Mouse (Mus musculus) retina, postnatal 1 day (tissue): ENCODE measurements at regions not wholly inside any gene's neighbourhood (a gene's known extent, or its start where the extent isn't known, plus 50 kb on each side); places are given as distances from the start of the nearest gene placed in this dataset.

ENCODE experiments used
- DNase-seq: peaks from one replicate; pipeline ENCODE4 v3.0.0-alpha.2; 2012

DNA sequence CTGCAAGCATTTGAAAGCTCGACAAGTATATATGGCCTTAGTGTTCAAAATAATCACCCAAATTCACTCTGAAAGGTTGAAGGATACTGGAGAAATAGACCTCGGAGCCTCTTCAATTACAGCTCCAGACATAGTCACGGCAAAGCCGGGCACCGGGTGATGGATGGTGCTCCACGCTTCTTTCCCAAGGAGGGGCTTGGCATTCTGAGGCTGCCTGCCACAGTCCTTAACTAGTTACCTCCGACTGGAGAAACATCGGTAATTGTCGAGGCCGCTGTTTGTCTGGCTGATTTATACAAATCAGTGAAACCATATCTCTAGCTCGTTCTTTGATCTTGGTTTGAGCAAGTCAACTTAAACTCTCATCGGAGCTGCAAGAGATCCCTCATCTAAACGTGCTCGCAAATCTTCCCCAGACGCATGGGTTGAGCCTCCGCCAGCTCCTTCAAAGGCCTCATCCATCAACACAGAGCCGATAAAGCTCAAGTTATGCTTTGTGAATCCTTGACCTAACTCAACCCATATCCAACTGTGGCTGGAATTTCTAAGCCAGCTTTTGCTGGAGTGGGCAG, 145.4 kb upstream of the Stx16 start:
- no peak for DNase-seq

DNA sequence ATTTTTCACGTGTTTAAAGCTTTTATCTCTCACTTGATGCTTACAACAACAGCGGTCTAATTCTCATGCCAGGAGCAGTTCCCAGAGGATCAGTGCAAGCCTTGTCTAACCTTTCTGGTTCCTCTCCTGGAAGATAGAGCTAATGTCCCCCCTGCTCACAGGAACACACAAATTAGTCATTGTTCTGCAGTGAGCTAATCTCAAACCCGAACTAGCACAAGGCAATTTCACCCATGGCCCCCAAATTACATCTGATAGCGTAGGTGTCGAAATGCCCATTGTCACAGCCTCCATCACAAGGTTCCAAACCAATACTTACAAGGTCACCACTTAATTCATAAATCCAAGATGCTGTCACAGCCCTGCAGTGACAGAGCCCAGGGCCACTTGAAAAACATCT, 140.4 kb upstream of the Stx16 start:
- no peak for DNase-seq

DNA sequence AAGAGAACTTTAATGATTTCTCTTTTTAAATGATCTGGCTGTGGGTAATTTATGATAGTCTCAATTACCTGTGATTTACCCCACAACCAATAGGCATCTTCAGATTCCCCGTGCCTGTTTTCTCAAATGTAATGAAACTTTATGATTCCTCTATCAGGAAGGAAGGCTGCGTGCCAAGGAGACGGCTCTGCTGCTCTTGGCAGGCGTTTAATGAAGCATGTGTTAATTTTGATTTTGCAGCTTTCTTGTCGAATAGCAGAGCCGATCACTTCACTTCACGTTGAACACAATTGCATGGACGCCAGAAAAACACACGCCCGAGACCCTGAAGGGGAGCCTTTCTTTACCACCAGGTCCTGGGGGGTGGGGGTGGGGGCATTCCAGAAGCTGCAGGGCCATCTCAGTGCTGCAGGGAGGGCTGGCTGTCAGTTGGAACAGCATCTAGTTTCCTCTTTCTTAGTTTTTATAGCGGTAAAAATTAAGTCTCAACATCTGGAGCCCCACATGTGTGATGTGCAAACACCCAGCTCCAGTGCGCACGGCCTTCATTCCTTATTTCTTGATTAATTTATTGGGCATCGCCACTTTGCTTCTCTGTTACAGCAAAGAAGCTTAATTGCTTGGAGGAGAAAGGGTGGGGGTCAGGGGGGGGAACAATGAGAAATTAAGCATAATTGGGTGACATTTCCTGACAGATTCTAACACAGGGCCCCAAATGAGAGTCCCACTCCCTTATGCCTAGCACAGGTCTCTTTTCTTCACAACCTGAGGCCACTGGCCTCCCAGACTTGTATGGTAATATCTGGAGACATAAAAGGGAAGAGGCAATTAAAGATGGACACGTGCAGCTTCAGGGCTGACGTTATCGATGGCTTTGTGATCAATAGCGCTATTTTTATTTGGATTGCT, 138.3 kb upstream of the Stx16 start:
- DNase-seq = peak; percentile 42

DNA sequence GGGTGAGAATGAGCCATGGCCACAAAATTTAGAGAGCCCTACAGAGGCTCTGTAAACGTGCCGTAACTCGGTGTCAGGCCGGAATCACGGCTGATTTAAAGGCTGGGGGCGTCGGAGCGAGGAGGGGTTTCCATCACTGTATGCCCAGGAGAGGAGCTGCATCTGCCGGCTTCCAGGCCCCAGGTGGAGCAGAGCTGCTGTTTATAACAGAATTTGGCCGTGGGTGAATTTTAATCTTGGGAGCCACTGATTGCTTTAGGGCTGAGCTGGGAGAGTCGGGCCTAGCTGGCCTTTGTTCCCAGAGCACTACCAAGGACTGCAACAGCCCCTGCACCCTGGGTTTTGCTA, 137.7 kb upstream of the Stx16 start:
- DNase-seq = peak; percentile 23

DNA sequence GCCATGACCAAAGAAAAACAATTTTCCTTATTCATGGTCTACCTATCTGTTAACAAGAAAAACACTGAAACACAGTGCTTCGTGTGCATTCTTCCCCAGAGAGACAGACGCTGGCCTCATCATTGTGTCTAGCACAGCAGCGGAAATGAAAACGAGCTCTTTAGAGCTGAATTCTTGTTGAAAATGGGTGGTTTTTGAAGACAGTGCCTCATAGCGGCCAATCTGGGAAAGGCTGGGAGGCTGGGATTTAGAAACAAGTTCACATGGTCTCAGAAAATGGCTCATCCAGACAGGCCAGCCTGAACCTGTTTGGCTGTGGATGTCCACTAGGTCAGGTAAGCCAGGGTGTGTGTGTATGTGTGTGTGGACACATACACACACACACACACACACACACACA, 130.7 kb upstream of the Stx16 start:
- DNase-seq = no peak

DNA sequence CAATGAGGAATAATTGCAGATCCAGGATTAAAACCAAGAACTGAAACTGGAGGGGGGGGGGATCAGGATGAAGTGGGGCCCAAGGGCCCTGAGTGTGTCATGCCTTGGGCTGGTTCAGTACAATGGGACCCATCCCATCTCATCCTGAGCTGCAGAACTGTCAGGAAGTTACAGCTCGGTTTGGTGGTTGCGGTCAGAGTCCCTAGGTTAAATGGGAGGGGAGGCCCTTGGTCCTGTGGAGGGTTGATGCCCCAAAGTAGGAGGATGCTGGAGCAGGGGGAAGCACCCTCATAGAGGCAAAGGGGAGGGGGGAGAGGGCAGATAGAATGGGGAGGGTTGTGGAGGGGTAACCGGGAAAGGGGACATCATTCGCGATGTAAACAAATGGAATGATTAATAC, 127.5 kb upstream of the Stx16 start:
- DNase-seq = no peak

DNA sequence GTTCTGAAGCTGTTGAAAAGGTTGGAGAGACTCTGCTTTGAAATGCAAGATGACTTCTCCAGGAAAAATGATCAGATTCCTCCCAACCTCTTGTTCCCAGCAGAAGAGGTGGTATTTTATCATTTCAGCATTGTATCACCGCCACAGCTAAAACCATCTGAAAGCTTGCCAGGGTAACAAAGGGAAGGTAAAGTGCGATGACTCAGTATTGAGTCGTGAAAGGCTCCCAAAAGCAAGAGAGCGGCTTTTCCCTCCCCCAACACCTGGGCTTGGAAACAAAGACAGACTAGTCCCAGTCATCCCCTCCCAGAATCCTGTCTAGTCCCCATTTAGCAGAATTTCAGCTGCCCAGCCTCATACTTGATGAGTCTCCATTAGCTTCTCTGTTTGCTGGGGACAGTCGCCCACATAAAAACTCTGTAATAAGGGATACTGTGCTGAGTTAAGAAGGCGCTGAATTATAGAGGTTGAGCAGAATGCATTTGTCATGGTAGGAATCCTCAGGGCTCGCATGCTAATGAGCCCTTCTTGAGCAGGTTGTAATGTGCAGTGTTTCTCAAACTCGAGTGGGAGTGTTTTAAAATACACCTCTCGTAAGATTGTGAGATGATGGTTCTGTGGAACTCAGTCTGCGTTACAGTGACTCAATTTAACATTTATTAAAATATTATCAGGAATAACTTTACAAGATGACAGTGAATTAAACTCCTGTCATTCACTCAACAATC, 125.8 kb upstream of the Stx16 start:
- DNase-seq = no peak

DNA sequence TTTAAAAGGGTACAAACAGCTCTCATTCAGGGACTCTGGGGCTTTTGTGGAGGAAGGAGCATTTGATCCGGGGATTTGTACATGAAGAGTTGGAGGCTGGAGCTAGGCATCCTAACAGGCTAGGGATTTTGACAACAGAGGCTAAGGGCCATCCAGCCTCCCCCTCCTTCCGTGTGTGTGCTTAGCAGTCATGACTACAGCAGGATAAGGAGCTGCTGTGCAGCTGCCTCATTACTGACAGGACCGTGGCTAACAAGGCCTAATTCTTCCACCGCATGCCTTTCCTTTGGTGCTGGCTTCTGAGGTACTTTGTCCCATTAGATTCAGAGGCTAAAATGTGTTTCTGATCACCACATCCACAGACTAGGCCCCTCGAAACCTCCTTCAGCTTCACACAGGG, 110.0 kb upstream of the Stx16 start:
- DNase-seq = peak; percentile 15

DNA sequence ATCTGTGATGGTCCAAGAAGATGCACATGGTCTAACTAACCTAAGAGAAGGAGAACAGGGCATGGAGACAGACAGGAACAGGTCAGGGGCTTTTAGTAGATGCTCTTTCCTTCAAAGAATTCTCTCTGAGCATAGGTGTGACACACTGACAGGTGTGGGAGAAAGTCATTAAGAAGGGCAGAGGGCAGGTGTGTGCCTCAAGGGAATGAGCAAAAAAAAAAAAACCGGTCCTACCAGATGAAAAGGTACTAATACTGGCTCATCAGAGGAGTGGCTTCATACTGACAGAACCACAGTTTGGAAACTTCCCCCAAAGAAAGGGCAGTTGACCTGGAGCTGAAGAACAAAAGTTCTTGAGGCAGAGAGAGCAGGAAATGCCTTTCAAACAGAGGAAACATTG, 105.3 kb upstream of the Stx16 start:
- DNase-seq = no peak

DNA sequence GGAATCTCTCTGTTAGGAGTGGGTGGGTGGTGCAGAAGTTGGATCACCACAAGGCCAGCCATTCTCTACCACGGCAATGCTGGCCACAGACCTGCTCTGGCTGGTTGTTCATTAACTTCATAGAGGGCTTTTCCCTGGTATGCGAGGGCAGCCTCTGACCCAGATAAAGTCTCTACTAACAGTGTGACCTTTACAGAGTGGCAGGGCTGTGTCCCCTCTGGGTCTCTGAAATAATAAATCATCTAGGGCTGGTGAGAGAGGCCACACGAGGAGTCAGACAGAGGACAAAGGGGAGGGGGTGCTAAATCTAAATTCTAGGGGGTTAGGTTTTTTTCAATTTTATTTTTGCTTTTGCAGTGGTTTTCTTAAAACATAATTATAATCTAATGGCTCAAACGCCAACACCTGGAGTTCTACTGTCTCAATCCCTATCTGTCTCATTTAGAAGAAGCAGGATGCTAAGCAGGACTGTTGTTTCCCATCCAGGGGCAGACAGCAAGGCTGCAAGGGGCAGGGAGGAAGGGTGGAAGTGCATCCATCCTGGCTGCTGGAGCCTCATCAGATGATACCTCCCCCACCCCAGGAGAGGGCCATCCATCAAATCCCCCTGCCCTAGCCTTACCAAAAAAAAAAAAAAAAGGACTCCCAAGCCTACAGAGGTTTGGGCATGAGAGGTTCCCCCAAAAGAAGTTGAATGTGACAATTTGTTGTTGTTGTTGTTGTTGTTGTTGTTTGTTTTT, 99.6 kb upstream of the Stx16 start:
- DNase-seq = no peak

DNA sequence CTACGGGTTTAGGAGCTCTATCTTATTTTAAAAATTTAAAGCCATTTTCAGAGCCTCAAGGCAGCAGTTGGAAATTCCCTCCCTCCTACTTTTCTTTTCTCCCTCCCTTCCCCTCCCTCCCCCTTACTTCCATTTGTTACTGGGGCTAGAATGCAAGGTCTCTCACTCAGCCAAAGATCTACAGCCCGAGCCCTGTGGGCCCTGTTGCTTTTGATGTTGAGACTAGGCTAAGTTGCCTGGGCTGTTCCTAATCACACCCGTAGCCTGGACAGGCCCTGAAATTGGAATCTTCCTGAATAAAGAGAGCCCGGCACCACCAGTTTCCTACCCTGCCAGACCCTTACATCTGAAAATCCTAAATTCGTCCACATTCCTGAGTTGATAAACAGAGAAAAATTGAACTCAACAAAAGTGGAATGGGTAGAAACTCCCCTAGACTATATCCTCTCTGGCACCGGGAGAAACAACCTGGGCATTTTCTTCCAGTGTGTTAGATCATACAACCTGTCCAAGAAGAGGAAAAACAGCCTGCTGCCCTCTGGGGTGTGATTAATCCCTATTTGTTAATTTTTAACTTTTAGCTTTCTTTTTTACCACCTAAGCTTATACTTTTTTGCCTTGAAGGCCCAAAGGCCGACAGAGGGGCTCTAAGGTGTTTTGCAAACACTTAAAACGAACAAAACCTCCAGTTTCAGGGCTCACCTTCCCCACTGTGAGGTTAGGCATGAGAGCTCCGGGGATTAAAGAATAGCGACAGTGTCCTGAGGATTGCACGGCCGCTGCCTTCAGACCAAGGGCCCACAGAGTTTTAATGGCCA, 98.7 kb upstream of the Stx16 start:
- no peak for DNase-seq

DNA sequence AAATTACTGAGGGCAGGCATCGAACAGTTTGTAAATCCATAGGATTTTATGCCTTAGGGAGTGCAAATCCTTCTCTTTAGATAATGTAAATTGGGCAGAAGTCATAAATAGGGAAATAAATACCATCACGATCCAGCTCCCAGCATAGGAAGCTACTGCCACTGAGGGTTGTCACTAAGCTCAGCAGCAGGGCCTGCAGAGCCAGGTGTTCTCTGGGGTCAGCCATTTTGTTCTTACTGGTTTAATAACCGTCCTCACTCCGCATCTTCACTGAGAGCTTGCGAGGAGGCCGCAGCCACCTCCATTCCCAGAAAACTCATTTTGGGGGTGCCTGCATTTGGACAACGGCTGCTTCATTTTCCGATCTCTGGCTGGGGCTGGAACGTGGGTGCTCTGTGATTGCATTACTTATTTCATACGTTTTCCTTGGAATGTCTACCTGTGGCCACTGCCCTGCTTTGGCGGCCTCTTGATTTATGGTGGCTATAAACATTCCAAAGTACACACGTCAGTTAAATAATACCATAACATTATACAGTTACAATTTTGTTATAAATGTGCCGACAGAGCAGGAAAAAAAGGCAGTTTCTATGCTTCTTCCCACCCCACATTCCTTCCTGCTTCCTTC, 97.9 kb upstream of the Stx16 start:
- DNase-seq = no peak

DNA sequence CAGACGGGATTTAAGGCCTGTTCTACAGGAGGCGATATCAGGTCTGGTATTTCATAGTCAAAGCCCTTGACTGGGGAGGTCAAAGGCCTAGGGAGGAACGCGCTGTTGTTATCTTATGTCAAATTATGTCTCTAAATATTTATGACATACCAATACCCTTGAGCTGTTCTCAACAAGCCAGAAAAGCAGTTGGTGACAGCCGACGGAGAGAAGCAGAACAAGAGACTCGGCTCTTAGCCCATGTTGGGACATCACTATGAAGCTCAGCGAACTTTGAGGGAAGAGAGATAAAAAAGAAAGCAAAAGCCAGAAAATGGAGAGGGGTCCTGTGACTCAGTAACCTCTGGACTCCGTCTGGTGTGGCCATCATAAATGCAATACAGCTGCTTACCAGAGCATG, 95.1 kb upstream of the Stx16 start:
- no peak for DNase-seq

DNA sequence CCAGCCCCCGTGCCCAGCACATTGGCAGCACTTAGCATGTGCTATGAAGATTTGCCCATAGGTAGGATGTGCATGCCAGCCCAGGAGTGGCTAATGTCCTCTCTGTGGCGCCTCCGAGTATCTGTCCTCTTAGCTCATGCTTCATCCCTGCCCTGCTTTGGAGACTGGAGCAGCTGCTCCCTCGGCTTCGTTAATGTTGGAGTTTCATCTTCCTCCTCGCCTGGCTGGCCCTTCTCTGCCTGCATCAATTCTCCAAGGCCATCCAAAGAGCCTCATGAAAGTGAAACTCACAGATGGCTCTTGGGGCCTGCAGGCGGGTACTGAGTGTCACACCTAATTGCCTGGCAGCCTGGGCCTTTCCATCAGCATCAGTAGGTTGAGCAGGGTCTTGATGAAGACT, 88.6 kb upstream of the Stx16 start:
- no peak for DNase-seq

DNA sequence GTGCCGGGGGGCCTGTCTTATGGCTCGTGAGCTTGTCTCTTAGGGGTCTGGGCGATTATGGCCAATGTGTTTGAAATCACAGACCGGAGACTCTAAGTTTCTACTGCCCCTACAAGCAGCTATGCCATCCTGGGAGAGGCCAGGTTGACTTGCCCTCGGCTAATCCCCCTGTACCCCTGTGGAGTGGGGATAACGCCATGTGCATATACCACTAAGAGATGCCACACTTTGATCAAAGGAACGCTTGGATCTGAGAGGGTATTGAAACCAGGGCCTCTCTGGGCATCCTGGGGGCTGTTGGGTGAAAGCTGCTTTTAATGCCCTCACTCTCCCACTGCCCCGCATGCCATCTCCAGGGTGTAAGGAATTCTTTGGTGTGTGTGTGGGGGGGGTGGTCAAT, 88.2 kb upstream of the Stx16 start:
- DNase-seq = no peak

DNA sequence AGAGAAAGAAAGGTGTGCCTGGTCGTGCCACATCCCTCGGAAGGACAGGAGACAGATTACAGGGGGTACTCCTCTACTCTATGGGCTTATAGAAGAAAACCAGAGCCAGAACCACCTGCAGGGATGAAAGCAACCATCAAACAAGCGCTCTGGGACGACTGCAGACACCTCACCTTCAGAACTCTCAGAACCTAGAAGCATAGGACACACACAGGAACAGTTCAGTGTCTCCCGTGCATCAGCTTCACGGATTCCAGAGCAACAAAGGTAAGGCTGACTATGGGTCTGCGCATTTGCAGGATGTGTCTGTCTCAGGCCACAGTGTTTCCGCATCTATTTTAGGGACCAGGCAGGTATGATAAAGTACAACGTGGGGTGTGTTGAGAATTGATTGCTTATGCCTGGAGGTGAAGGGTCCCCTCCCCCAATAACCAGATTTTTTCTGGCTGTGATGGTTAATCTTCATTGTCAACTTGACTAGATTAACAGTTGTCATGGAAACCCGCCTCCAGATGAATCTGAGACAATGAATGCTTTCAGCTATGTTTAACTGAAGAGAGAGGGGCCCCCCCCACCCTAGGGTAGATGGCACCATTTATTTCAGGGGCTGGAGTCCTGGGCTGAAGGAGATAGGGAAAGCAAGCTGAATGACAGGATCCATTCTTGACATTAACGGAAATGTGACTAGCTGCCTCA, 87.3 kb upstream of the Stx16 start:
- DNase-seq = no peak

DNA sequence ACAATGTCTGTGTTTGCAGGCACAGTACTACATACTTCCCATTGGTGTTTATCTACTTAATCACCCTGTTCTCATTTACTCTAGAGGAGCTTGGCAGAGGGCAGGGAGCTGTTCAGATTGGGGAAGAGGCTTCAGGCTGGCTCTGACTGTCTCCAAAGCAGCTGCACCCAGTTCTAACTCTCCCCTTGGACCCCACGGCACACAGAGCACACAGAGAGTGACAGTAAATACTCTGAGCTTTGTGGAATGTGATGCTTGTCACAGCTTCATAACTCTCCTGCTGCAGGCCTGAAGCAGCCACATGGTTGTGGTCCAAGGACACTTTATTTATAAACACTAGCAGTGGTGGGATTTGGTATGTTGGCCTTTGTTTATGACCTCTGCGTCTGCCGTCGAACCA, 85.4 kb upstream of the Stx16 start:
- no peak for DNase-seq

DNA sequence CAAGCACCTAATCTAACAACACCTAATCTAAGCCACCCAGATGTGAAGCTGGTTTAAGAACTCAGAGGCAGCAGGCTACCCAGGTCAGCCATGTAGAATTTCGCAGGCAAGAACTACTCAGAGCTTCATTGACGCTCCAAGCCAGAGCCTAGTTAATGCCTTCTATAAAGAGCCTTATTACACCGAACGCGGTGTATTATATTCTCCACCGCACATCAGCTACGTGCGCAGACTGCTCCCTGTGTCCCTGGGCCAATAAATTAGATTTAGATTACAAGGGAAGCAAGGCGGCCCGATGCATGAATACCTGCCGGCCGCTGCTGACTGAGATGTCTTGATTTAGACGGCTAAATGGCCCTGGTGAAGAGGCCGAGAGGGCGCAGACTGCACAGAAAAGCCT, 84.7 kb upstream of the Stx16 start:
- no peak for DNase-seq

DNA sequence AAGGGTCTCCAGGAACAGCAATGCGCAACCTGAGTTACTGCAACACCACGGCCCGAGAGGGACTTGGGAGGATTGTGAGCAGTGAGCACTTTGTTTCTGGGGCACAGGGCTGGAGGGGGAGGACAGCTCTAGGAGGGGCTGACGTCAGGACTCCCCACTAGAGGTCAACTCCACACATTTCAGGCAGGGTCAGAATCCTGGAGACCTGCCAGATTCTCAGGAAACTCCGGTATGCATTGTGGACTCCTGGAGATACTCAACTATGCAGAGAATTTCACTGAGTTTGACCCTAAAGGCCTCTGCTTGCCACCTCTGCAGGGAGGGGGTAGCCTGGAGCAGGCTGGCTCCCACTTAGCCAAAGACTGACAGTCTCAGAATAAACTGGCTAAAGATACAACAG, 84.1 kb upstream of the Stx16 start:
- DNase-seq = peak; percentile 58

DNA sequence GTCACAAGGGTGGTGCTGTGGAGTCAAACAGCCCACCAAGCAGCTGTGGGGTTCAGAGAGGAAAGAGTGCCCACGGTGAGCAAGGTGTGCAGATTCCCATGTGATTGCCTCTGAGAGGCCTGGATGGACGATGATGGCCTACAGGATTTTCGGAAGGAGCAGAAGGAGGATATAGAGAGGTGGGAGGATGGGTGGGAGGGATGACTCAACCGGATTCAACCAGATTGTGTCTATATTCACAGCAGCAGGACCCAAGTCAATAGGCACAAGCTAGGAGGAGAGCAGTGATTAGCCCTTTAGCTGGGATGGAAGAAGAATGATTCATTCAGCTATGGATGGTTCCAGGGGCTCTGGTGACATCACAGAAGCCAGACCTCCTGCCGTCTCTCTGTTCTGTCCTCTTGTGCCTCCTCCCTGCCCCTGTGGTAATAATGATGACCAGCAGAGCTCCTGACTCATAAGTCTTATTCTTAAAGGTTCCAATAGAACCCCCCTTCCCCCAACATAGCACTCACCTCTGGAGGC, 82.6 kb upstream of the Stx16 start:
- no peak for DNase-seq
